Mouse (Mus musculus): Measurements from ENCODE around the gene Adam1a.

- TF ChIP-seq POLR2A (IDR thresholded peaks at IDR 0.05; ENCODE audit: borderline replicate concordance, extremely low read depth, low read depth, low read length) (no peak), CTCF (IDR thresholded peaks at IDR 0.05; ENCODE audit: insufficient read depth, low read length) (no peak)
These were observed 18.3 kb downstream of the Adam1a start for GRCm38 (mm10) chr5:121526961-121527360.
